Mouse (Mus musculus) kidney, embryonic 14.5 days (tissue): Measurements from ENCODE around the gene Zfp60. TPM values are rescaled to one million over a fixed set of nuclear protein-coding genes. Genes with fewer than 3 reads are reported as not detected.
"Not testable (repeated sequence)": the region's sequence is repeated elsewhere in the genome, so short reads cannot be mapped to it uniquely, and the experiment has no call there.

Source experiments
- ATAC-seq: fragments of 200-750 bp; cut with Nextera tagmentation; 2 replicates; pipeline ENCODE4 v1.8.0; 2017; ENCODE audit warnings: moderate number of reproducible peaks, mild to moderate bottlenecking, moderate TSS enrichment, moderate library complexity; ENCODE audit not compliant: low FRiP score, low TSS enrichment
- H3K27ac ChIP-seq: fragments of 300-500 bp; sonication (generic); 2 replicates; pipeline ENCODE4 v1.5.1; 2014; ENCODE audit warnings: low read depth, mild to moderate bottlenecking, low read length, moderate library complexity, mixed read lengths
- H3K27me3 ChIP-seq: fragments of 300-500 bp; sonication (generic); 2 replicates; pipeline ENCODE4 v1.6.1; 2014; ENCODE audit warnings: mild to moderate bottlenecking, low read length; ENCODE audit not compliant: control insufficient read depth, insufficient read depth
- H3K36me3 ChIP-seq: fragments of 300-500 bp; sonication (generic); 2 replicates; pipeline ENCODE4 v1.6.1; 2014; ENCODE audit warnings: low read length, mixed read lengths; ENCODE audit not compliant: control insufficient read depth, insufficient read depth
- H3K4me1 ChIP-seq: fragments of 300-500 bp; sonication (generic); 2 replicates; pipeline ENCODE4 v1.6.1; 2014; ENCODE audit warnings: low read length, mixed read lengths; ENCODE audit not compliant: control insufficient read depth, insufficient read depth
- H3K4me2 ChIP-seq: fragments of 300-500 bp; sonication (generic); replicated peaks from 2 replicates; pipeline ENCODE4 v1.6.1; 2014; ENCODE audit warnings: low read depth, mild to moderate bottlenecking, low read length
- H3K4me3 ChIP-seq: fragments of 300-500 bp; sonication (generic); 2 replicates; pipeline ENCODE4 v1.5.1; 2014; ENCODE audit warnings: mild to moderate bottlenecking, low read length
- H3K9ac ChIP-seq: fragments of 300-500 bp; sonication (generic); 2 replicates; pipeline ENCODE4 v1.6.1; 2014; ENCODE audit warnings: low read depth, mild to moderate bottlenecking, low read length, moderate library complexity
- H3K9me3 ChIP-seq: fragments of 300-500 bp; sonication (generic); 2 replicates; pipeline ENCODE4 v1.6.1; 2016; ENCODE audit warnings: low read length; ENCODE audit not compliant: control insufficient read depth
- WGBS: fragments of 180-500 bp; shearing (Covaris S2); extraction: QIAGEN DNeasy Blood & Tissue Kit; methylation state at CpG from one replicate; pipeline ENCODE4 v1.1.7; 2014; 5-methylcytosine and 5-hydroxymethylcytosine counted together
- polyA plus RNA-seq: library from polyadenylated mRNA; unstranded; fragments of >200 nt; fragmentation: Nextera tagmentation; extraction: Ambion mirVana; gene quantifications from 2 replicates; pipeline ENCODE4 v1.2.1, GENCODE M21; 2014

Zfp60 gene
- polyA plus RNA-seq, 1 experiment from 2014 or later = 41.5 TPM

DNA sequence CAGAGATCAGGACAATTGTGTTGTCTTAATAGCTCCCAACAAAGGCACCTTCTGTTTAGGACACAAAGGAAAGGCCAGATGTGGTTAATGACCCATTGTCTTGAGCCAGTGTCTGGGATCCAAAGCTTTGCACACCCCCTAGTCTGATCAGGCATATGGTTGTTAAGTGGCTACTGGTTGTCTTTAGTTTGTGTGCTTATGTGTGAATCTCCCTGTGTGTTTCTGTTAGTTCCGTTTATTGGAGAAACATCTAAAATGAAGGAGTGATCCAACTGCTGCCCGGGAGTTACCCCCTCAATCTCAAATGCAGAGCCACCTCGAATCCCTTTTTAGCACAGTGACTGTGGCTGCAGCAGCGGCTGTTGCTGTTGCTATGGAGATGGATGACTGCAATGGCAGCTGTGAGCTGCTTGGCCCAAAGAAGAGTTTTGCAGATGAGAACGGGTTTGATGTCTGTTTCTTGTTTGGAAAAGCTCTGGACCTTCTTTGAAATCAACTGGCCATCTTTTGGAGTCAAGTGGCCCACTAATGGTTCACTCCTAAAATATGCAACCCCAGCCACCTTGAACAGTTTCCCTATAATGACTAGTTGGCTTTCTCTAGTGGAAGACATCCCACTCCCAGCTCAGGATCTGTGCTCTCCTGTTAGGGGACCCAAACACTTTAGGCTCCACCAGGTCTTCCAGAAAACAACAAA, 25.3 kb downstream of the Zfp60 start:
- Histone ChIP-seq H3K4me2 (no peak overlapping the region), H3K4me3 (no peak overlapping the region), H3K36me3 (peaks cover under 1% of the 10 kb centered on the region; the same call in 1 of the 2 replicates), H3K9me3 (peaks cover under 1% of the 10 kb centered on the region), H3K4me1 (no peaks in the 10 kb centered on the region), H3K27me3 (no peaks in the 10 kb centered on the region), H3K9ac (no peak overlapping the region), H3K27ac (no peak overlapping the region)
- ATAC-seq = no peak
- 46% methylated on average over 5 of the region's 5 CpGs for WGBS

GRCm38 (mm10) chr7:27757048-27757375, 25.8 kb downstream of the Zfp60 start:
- 72% methylated on average over 3 of the region's 3 CpGs for WGBS
- Histone ChIP-seq H3K9ac (no peak overlapping the region), H3K36me3 (no peaks in the 10 kb centered on the region), H3K9me3 (no peaks in the 10 kb centered on the region), H3K4me3 (no peak overlapping the region), H3K27ac (no peak overlapping the region), H3K4me2 (no peak overlapping the region), H3K27me3 (no peaks in the 10 kb centered on the region), H3K4me1 (no peaks in the 10 kb centered on the region)
- no peak for ATAC-seq

- Histone ChIP-seq H3K4me1 (no peaks in the 10 kb centered on the region), H3K9ac (peak overlapping the region; percentile 2; the same call in 1 of the 2 replicates), H3K27me3 (peaks cover 2% of the 10 kb centered on the region; the same call in 1 of the 2 replicates), H3K4me3 (peak overlapping the region; percentile 14), H3K4me2 (peak overlapping the region; percentile 48), H3K36me3 (no peaks in the 10 kb centered on the region), H3K27ac (no peak overlapping the region), H3K9me3 (no peaks in the 10 kb centered on the region)
- ATAC-seq = 0 out of 2 replicates have a peak, but pooled peaks have one; percentile 57
- 17% methylated on average over 17 of the region's 17 CpGs for WGBS
Measured at GRCm38 (mm10) chr7:27765176-27765886, 34.1 kb downstream of the Zfp60 start.

- Histone ChIP-seq H3K27me3 (no peaks in the 10 kb centered on the region), H3K36me3 (no peaks in the 10 kb centered on the region), H3K9me3 (peaks cover 17% of the 10 kb centered on the region), H3K27ac (no peak overlapping the region), H3K4me3 (no peak overlapping the region), H3K9ac (no peak overlapping the region), H3K4me2 (no peak overlapping the region), H3K4me1 (no peaks in the 10 kb centered on the region)
- WGBS = 87% methylated on average over 5 of the region's 5 CpGs
- ATAC-seq = no peak
Measured at GRCm38 (mm10) chr7:27789306-27789705, 58.1 kb downstream of the Zfp60 start.

DNA sequence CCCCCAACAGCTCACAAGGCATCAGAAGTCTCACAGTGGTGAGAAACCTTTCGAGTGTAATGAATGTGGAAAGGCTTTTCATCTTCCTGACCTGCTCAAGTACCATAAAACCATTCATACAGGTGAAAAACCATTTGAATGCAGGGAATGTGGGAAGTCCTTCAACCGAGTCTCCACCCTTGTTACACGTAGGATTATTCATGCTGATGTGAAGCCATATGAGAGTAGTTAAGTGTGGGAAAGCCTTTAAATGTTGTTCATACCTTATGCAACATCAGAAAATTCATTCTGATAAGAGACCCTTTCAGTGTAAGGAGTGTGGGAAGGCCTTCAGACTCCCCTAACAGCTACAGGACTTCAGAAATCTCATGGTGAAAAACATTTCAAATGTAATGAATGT, 62.7 kb downstream of the Zfp60 start:
- H3K4me3 ChIP-seq, H3K27me3 ChIP-seq, H3K9ac ChIP-seq, ATAC-seq, H3K4me1 ChIP-seq, H3K36me3 ChIP-seq, H3K27ac ChIP-seq, H3K9me3 ChIP-seq, H3K4me2 ChIP-seq: not testable (repeated sequence)
- 23% methylated on average over 2 of the region's 3 CpGs for WGBS

- ATAC-seq = no peak
- no peak overlapping the region for H3K9ac ChIP-seq
- H3K4me1 ChIP-seq = no peaks in the 10 kb centered on the region
- no peak overlapping the region for H3K27ac ChIP-seq
- H3K36me3 ChIP-seq = no peaks in the 10 kb centered on the region
- no peak overlapping the region for H3K4me2 ChIP-seq
- no peaks in the 10 kb centered on the region for H3K27me3 ChIP-seq
- H3K9me3 ChIP-seq = no peaks in the 10 kb centered on the region; the same call in 1 of the 2 replicates
- no peak overlapping the region for H3K4me3 ChIP-seq
Measured at GRCm38 (mm10) chr7:27794566-27794965, 63.4 kb downstream of the Zfp60 start.

- Histone ChIP-seq H3K9ac (no peak overlapping the region), H3K4me1 (no peaks in the 10 kb centered on the region), H3K27ac (no peak overlapping the region; the same call in 1 of the 2 replicates), H3K9me3 (no peaks in the 10 kb centered on the region), H3K27me3 (no peaks in the 10 kb centered on the region), H3K4me2 (no peak overlapping the region), H3K36me3 (no peaks in the 10 kb centered on the region), H3K4me3 (no peak overlapping the region)
- 0 out of 2 replicates have a peak, but pooled peaks have one; percentile 72 for ATAC-seq
- 38% methylated on average over 7 of the region's 8 CpGs for WGBS
Measured at GRCm38 (mm10) chr7:27797906-27798811, 67.0 kb downstream of the Zfp60 start.

GRCm38 (mm10) chr7:27801137-27801536, 69.9 kb downstream of the Zfp60 start:
- no peaks in the 10 kb centered on the region for H3K36me3 ChIP-seq
- no peak overlapping the region for H3K4me3 ChIP-seq
- WGBS = 54% methylated on average over 2 of the region's 2 CpGs
- H3K9ac ChIP-seq = no peak overlapping the region
- H3K4me1 ChIP-seq = no peaks in the 10 kb centered on the region
- H3K9me3 ChIP-seq = no peaks in the 10 kb centered on the region
- no peak for ATAC-seq
- no peak overlapping the region for H3K4me2 ChIP-seq
- no peaks in the 10 kb centered on the region for H3K27me3 ChIP-seq
- H3K27ac ChIP-seq = no peak overlapping the region
